Mouse (Mus musculus): ENCODE results near the gene Sec11a. TPM values are rescaled to one million over a fixed set of nuclear protein-coding genes. Genes with fewer than 3 reads are reported as not detected.
"Not testable (repeated sequence)": the region's sequence is repeated elsewhere in the genome, so short reads cannot be mapped to it uniquely, and the experiment has no call there.

Gene Sec11a
- total RNA-seq, 4 experiments from 2014 or later: 50.9 to 60.0 (median 55.3) TPM

- no peak for DNase-seq (ENCODE audit: low spot score in 2 of 2)
Measured at GRCm38 (mm10) chr7:80959003-80959402, 11.4 kb upstream of the Sec11a start.

DNA sequence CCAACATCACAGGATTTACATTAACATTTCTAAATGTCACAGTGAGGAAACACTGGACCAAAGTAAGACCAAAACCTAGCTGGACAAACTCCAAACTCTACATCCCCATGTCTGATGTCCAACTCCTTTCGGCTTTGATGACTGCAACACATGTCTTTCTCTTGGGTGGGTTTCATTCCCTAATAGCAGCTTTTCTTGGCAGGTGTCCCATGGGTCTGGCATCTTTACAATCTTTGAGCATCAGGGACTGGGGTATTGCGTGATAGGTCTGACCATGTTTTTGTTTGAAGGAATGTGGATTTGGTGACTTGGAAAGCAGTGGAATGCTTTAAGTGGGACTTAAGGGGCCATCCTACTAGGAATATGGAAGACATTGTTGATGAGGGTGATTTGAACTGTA, 9.3 kb upstream of the Sec11a start:
- no peak for DNase-seq (ENCODE audit: low spot score in 2 of 2)

- no peak for DNase-seq (ENCODE audit: low spot score in 2 of 2)
Measured at GRCm38 (mm10) chr7:80954251-80954650, 6.7 kb upstream of the Sec11a start.

DNA sequence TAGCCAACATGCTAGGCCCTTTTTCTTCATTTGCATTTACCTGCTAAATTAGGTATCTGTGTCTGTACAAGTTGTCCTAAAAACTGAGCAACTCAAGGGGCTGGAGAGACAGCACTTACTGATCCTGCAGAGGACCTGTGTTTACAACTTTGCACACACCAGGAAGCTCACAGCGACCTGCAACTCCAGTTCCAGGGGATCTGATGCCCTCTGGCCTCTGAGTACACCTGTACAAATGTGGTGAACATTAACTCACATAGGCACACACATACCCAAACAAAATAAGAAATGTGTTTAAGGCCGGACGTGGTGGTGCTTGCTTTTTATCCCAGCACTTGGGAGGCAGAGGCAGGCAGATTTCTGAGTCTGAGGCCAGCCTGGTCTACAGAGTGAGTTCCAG, 4.6 kb upstream of the Sec11a start:
- no peak for DNase-seq (ENCODE audit: low spot score in 2 of 2)

- DNase-seq (ENCODE audit: low spot score in 2 of 2): no peak
Measured at GRCm38 (mm10) chr7:80951461-80951860, 3.9 kb upstream of the Sec11a start.

DNA sequence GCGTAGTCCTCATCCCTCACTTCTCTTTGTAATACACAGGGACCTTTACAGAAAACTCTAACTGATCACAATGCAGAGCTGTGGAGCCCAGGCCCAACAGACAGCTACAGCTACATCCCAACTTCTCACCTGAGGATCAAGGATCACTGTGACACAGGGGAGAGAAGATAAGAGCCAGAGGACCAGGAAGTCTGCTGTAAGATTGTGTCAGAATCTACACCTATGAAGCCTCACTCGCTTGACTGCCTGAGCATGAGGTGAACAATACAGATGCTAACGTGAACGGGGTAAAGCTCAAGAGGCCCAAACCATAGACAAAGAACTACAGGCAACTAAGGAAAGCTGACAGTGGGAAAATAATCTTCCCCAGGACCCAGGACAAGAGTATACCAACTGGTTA, 7.8 kb downstream of the Sec11a start:
- no peak for DNase-seq (ENCODE audit: low spot score in 2 of 2)

- DNase-seq (ENCODE audit: low spot score in 2 of 2): not testable (repeated sequence)
Measured at GRCm38 (mm10) chr7:80937304-80937666, 10.3 kb downstream of the Sec11a start.

- not testable (repeated sequence) for DNase-seq (ENCODE audit: low spot score in 2 of 2)
Measured at GRCm38 (mm10) chr7:80936617-80937303, 10.8 kb downstream of the Sec11a start.

GRCm38 (mm10) chr7:80935834-80936233, 11.7 kb downstream of the Sec11a start:
- DNase-seq (ENCODE audit: low spot score in 2 of 2): no peak

DNA sequence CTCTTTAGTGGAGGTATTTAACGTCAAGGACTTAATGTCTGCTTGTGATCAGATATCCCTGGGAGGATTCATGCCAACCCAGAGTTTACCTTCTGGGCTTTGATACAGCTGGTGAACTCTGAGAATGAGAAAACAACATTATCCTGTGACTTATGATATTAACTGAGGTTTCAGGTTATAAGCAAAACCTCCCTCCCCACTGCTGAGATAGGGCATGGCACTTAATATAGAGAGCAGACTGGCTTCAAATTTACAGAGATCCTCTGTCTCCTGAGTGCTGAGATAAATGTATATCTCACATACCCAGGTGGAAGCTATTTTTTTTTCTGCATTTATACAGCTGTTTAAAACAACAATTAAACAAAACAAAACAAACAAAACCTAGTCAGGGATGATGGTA, 14.8 kb downstream of the Sec11a start:
- DNase-seq (ENCODE audit: low spot score in 2 of 2): no peak

- DNase-seq (ENCODE audit: low spot score in 2 of 2): peak in 1 of 2 experiments; percentile 23
Measured at GRCm38 (mm10) chr7:80931618-80932207, 15.9 kb downstream of the Sec11a start.

GRCm38 (mm10) chr7:80923165-80923564, 24.4 kb downstream of the Sec11a start:
- no peak for DNase-seq (ENCODE audit: low spot score in 2 of 2)

DNA sequence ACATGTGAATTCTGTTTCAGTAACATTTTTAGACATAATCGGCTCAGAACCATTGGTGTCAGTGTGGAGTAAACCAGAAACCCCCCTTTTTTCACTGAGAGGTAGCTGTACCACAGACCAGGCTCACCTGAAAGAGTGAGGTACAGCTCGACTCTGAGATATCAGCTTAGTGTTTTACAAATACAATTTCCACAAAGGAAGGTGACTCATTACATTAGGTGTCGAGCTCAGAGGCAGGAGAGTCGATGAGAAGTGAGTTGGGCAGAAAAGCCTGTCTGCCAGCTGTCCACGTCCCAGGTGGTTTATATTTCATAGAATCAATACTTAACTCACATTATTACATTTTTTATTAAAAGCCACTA, 28.0 kb downstream of the Sec11a start:
- DNase-seq (ENCODE audit: low spot score in 2 of 2): no peak

DNA sequence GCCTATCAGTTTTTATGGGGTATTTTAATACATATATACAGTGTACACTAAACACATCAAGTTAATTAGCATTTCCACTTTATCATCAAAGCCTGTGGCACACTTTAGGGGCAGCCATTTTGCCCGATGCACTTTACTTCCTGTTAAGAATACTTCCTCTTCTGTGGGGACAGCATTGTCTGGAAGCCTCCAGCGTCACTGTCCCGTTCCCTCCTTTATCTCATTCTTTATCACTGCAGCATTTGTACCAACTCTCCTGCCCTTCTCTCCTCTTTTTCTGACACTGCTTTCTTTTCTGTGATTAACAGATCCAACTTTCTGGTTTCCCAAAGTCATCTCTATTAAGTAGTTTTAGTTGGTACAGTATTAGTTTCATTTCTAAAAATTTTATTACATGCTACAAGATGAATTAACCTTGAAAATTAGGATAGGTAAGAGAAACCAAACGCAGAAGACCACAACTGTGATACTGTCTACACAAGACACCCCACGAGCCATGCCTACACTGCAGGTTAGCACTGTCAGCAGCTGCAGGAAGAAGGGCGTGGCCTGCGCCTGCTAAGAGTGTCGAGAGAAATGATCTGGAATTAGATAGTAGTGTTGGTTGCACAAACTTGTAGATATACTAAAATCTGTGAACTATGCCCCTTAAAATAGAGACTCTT, 28.5 kb downstream of the Sec11a start:
- no peak for DNase-seq (ENCODE audit: low spot score in 2 of 2)

- DNase-seq (ENCODE audit: low spot score in 2 of 2): no peak
Measured at GRCm38 (mm10) chr7:80917916-80918465, 29.6 kb downstream of the Sec11a start.

GRCm38 (mm10) chr7:80912496-80912895, 35.1 kb downstream of the Sec11a start:
- DNase-seq (ENCODE audit: low spot score in 2 of 2): no peak

GRCm38 (mm10) chr7:80911053-80911452, 36.5 kb downstream of the Sec11a start:
- no peak for DNase-seq (ENCODE audit: low spot score in 2 of 2)

GRCm38 (mm10) chr7:80904921-80905515, 42.6 kb downstream of the Sec11a start, which contains the start of gene Nmb:
Gene Nmb, minus strand, starts transcription at chr7:80905076.
- peak in 1 of 2 experiments; percentile 50 for DNase-seq (ENCODE audit: low spot score in 2 of 2)

- DNase-seq (ENCODE audit: low spot score in 2 of 2): no peak
Measured at GRCm38 (mm10) chr7:80903625-80904422, 43.8 kb downstream of the Sec11a start.

DNA sequence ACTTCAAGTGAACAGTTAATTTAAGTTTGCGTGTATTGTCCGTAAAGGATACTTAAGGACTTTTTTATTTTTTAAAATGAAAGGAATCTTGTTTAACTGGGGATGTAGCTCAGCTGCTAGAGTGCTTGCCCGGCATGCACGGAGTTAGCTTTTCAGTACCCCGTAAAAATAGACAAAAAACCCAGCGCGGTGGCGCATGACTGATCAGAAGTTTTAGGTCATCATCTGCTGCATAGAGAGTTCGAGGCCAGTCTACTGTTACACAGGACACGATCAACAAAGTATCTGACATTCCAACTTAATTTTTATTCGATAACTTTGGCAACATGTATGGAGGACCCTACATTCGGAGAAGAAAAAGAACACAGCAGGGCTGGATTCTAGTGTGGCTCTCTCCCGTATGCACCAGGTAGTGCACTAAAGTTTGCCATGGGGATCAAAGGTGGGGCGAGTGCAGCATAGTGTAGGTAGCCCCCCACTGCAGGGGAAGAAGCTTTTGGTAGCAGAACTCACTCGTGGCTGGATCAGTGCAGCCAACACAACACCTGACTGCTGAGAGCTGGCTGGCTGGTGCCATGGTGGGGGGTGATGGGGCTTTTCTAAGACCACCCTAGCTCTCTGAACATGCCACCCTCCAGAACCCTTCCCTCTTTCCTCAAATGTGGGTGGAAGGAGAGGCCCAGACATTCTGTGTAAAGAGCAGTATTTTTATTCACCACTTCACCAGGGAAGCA, 45.9 kb downstream of the Sec11a start:
- DNase-seq (ENCODE audit: low spot score in 2 of 2): no peak
